Mouse (Mus musculus): Measurements from ENCODE around the gene Fastkd2.

Gene Fastkd2

DNA sequence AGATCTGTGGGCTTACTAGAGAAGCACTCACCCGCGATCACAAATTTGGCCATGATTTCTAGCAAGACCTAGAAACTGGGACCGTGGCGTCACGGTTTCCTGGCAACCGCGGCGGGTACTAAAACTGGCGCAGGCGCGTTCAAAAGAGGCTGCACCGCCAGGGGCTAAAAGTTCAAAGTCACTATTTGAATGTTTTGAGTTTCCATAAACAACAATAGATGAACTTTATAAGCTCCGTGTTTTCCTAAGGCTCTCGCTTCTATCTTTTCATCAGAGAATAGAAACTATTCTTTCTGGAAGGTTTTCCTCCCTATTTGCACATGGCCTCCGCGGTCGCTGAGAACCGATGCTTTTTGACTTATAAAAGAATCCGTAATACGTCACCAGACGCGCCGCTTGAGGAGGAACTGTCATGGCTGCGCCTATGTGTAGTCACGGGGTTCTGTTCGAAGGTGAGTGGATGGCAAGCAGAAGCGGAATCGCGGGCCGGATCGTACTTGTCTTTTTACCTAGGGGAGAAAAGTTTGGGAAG, at the start of gene Fastkd2, which contains the start of gene Mdh1b:
Gene Fastkd2, plus strand, starts transcription at position 375 of the 532 bp plus-strand sequence.
Gene Mdh1b, minus strand, starts transcription at position 79 of the 532 bp plus-strand sequence.
- DNase-seq (ENCODE audit: extremely low read depth, insufficient read length, low spot score) = peak; percentile 73

DNA sequence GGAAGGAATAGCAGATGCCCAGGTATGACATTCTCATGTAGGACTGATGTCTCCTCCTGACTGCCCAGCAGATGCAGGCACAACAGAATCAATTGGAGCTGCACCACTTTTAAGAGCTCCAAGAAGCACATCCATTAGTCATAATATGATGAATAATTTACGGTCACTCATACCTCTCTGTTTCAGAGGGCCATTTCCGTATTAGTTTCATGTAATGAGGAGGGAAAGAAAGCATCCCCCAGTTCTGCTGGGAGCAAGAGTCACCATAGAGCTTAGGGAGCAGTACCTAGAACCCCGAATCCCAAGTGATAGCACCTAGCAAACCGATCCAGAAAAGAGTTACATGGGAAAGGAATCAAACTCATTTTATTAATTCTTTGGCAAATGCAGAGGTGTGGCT, 43.6 kb upstream of the Fastkd2 start, which contains the start of gene Dytn:
Gene Dytn, minus strand, starts transcription at position 101 of the 400 bp plus-strand sequence.
- DNase-seq (ENCODE audit: extremely low read depth, insufficient read length, low spot score) = no peak

DNA sequence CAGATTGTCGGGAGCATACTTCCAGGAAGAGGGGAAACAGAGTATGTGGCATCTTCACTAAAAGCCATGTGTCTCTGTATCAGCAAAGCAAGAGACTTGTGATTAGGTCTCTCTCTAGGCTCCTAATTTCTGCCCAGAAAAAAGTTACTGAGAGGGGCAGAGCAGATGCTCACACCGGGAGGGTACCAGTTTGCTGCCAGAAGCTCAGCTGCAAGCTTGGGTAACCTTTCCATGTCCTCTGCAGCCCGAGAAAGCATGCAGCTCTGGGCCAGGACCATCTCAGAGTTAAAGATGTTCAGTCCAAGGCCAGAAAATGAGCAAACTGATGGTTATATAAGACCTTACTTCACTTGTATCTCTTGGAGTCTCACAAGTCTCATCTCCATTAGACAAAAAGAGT, 33.6 kb upstream of the Fastkd2 start:
- DNase-seq (ENCODE audit: extremely low read depth, insufficient read length, low spot score) = no peak

DNA sequence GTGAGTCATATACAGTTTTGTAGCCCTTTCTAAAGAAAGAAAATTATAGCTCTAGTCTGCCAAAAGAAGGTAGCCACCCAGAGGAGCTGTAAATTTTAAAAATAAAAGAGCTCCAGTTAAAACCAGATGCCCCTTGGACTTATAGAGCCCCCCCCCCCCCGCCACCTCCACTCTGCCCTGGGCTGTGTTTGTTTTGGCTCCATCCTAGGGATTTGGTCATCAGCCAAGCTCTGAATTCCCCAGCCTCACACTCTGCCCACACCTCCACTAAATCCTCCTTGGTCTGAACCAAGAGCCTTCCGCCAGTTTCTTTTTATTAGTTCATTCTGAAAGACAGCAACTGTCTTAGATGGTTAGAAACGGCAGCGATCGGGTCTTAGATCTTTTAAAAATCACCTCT, 24.7 kb upstream of the Fastkd2 start:
- DNase-seq (ENCODE audit: extremely low read depth, insufficient read length, low spot score) = peak; percentile 28

DNA sequence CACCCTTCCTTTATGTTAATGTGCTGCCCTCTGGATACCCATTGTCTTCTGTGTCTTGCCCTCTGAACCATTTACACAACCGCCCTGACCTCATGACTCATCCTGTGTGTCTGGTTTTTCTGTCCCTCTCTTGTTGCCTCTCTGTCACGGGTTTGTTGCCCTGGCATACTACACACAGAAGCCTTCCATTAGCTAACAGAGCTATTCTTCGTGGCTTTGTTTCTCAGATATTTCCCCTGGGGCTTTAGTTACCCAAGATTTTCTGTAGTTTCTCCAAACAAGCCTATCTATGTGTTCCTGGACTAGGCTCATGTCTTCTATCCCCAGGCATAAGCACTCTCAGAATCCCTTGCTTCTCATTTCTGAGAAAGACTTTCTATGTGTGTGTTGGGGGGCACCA, 21.5 kb upstream of the Fastkd2 start:
- no peak for DNase-seq (ENCODE audit: extremely low read depth, insufficient read length, low spot score)

DNA sequence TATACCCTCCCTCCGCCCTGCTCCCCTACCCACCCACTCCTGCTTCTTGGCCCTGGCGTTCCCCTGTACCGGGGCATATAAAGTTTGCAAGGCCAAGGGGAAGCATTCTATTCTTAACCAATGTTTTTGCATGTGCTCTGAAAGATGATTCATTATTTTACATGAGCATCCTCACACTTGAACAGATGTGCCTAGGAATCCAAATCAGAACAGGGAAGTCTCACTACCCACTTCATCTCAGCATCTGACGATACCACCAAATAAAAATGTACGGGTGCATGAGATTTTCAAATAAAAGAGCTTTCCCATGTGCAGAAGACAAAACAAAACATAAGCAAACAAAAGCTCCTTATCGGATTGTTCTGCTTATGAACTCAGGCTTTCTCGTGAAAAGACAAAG, 10.3 kb upstream of the Fastkd2 start:
- no peak for DNase-seq (ENCODE audit: extremely low read depth, insufficient read length, low spot score)

DNA sequence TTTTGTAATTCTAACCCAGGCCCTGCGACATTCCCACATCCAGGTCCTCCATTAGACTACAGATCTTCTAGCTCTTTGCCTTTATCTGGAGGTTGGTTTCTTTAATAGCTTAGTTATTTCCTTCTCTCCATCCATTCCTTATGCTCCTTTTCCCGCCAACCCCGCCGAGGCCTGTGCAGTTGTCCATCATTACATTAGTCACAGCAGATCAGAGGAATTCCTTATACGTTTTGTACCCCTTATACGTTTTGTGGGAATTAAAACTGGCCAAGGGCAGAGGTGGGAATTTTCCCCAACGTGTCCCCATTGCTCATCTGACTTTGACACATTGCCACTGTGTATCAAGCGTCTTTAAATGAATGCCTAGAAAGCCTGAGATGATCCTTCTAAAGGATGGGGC, 618 bp upstream of the Fastkd2 start:
- DNase-seq (ENCODE audit: extremely low read depth, insufficient read length, low spot score) = no peak

DNA sequence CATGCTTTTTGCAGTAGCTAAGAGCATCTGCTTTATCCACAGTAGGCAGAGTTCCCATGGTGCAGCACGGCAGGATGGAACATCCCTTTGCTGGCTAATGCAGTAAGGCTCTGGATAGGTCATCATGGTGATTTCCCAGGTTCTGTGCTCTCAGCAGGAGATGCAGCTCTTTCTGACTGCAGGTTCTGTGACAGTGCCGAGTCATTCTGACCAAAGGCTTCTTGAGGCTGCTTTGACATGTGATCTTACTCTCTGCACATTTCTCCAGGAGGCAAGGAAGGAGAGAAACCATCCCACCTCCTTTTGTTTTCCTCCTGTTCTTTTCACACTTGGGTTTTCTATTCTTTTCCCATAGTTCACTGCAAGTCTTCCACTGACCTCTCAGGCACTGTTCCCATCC, 25.6 kb downstream of the Fastkd2 start:
- peak; percentile 31 for DNase-seq (ENCODE audit: extremely low read depth, insufficient read length, low spot score)

DNA sequence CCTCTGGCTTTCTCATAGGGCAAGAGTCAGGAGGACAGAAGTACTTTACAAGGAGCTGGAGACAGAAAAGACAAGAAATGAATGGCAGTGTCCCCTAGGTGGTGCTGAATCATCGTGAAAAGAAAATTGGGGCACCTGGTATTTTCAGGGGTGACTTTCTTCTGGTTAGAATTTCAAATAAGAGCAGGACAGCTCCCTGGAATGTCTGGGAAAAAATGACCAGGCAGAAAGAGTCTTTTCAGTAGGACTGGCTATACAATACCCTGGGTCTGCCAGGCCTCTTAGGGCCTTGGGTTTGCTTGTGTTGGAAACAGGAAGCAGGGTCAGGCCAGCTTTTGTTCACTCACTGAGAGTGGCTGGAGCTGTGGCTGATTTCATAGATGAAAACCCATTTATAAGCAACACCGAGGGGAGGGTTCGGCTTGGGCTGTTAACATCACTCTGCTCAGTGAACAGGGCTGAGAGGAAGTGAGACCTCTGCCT, 32.8 kb downstream of the Fastkd2 start:
- DNase-seq (ENCODE audit: extremely low read depth, insufficient read length, low spot score) = peak; percentile 28

DNA sequence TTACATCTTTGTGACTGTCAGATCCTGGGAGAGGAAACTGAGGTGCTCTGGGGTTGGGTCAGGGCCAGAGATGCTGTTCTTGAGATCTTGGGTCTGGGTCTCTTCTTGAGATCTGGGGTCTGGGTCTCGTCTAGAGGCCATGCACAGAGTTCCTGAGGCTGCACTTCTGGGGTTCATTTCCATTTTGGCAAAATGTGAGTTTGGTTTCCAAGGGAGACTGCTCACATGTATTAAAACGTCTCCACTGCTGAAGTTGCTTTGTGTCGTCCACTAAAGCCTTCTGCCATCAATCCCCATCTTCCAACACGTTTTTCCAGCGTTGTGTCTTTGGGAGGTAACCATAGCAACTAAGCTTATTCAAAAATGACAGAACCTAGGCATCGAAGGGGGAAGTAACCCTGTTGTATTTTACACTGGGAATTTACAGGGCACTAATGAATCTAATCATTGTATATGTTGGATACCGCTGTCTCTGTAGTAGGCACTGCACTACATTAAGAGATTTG, 33.5 kb downstream of the Fastkd2 start:
- DNase-seq (ENCODE audit: extremely low read depth, insufficient read length, low spot score) = no peak

DNA sequence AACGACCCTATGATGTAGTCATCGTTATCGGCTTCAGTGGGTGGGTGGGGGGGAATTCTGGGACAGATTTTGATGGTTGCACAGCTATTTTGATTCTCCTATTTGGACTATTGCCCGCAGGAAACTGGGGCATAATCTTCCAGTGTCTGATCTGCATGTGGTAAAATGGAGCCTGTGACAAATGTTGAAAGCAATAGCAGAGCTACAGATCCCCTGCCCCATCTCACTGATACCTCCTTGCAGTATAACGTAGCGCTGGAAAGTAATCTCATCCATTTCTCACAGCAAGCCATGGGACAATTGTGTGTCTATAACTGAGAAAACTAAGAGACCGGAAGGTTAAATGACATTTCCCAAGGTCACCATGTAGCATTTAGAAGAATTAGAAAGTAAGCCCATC, 34.0 kb downstream of the Fastkd2 start:
- no peak for DNase-seq (ENCODE audit: extremely low read depth, insufficient read length, low spot score)

DNA sequence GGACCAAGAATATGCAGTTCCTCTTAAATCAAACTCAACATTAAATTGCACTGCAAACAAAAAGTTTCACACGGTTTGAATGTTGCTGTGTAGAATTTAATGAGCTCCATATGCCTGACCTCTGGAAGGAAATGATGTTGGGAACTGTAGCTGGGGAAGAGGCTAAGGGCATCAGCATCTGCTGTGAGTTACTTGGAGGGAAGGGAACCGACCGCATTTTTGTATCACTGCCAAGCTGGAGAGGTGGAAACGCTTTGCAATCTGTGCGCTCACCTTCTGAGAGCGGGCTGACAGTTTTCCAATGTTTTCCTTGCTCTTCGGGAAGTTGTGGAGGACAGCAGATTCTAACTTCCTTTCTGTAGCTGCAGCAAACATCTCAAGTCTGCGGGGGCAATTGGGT, 37.7 kb downstream of the Fastkd2 start:
- DNase-seq (ENCODE audit: extremely low read depth, insufficient read length, low spot score) = no peak

DNA sequence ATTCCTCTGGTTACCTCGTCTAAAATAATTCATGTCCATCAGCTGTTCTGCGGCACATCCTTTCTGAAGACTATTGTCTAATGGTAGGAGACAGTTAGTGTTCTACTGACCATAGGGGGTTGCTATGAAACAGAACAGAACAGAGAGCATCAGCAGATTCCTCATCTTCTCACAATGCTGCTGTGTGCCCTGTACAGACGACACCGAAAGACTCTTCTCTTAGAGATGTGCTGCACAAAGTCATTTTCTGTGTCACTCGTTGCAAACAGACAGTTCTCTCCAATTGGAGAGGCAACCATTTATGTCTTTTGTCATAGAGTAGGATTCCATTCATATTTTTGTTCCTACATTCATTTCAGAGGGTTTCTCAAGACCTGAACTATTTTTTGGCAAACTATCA, 38.8 kb downstream of the Fastkd2 start, which contains the start of gene 4933402D24Rik:
Gene 4933402D24Rik, minus strand, starts transcription at position 101 of the 400 bp plus-strand sequence.
- no peak for DNase-seq (ENCODE audit: extremely low read depth, insufficient read length, low spot score)

DNA sequence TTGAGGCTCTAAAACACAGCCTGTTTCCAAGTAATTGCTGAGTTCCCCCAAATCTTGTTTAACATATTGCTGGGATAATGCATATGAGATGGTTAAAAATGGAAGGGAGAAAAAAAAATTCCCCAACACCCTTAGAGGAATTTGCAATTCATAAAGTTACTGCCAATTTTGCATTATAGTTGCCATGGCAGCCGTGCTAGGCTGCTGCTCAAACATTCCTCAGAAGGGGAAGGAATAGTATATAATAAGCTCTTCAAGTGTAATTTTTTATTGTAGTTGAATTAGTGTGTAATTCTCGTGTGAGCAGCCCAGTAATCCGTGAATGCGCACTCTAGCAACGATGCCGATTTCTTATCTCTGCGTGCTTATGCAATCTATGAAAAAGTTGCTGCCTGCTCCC, 39.9 kb downstream of the Fastkd2 start:
- no peak for DNase-seq (ENCODE audit: extremely low read depth, insufficient read length, low spot score)

DNA sequence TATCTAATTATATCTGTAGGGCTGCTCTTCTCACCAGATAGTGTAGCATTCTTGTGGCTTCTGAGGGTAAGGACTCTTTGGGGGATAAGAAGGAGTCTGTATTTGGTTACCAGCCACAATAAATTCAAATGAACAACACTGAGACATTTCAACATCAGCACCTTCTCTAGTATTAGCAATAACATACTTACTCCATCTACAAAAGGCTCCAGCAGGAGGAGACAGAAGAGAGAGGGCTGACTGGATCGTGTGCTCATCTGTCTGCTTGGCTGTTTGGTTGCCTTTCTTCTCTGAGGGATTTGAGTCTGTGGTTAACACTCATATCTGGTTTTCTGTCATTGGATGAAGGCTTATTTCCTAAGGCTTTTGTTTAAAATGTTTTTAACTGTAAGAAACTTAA, 46.0 kb downstream of the Fastkd2 start:
- DNase-seq (ENCODE audit: extremely low read depth, insufficient read length, low spot score) = no peak

DNA sequence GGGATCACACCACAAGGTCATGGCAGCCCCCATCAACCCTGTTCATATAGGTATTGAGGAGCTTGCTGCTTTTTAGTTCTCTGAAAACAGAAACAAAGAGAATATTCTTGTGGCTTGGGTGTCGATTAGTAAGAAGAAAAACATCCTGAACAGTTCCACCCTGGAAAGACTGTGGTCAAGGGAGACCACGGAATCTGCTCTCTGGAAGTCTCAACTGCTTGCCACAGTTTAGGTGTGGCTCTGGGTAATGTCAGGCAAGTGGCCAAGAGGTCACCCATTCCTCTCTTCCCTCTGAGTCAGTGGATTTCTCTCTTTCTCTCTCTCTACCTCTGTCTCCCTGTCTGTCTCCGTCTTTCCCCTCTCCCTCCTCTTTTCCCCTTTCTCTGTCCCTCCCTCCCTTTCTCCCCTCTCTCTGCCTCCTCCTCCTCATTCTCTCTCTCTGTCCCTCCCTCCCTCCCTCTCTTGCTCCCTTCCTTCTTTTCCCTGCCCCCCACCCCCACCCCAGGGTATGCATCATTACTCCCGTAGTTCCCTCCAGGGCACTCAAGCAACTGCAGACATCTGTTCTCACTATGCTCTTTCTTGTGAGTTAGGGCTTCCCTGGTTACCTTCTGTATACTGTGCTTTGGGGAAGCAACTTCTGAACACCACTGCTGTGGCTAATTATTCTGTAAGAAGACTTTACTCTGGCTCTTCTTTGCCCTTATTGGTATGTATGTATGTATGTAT, 46.7 kb downstream of the Fastkd2 start:
- DNase-seq (ENCODE audit: extremely low read depth, insufficient read length, low spot score) = peak; percentile 78

DNA sequence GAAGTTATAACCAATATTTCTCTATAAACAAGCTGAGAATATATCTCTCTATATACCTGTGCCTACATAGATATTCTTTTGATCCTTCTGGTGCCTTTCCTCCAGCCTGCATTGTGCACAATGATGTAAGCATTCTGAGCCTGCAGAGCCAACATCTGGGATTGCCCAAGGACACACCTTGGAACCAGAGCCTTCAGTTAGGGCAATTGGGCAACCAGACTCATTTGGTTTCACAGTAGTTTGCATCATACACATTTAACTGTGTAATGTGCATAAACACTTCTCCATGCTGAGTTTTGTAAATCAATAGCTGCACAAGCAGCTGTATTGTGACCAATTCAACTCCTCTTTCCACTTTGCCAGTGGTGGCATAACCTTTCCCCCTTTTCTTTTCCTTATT, 63.9 kb downstream of the Fastkd2 start:
- no peak for DNase-seq (ENCODE audit: extremely low read depth, insufficient read length, low spot score)

Data from 3134 (cell line).